Mouse (Mus musculus): Measurements from ENCODE around the gene Exph5. TPM values are rescaled to one million over a fixed set of nuclear protein-coding genes. Genes with fewer than 3 reads are reported as not detected.

Exph5 gene
- total RNA-seq, 2 experiments from 2014 or later, result 26.8 to 31.3 TPM

DNA sequence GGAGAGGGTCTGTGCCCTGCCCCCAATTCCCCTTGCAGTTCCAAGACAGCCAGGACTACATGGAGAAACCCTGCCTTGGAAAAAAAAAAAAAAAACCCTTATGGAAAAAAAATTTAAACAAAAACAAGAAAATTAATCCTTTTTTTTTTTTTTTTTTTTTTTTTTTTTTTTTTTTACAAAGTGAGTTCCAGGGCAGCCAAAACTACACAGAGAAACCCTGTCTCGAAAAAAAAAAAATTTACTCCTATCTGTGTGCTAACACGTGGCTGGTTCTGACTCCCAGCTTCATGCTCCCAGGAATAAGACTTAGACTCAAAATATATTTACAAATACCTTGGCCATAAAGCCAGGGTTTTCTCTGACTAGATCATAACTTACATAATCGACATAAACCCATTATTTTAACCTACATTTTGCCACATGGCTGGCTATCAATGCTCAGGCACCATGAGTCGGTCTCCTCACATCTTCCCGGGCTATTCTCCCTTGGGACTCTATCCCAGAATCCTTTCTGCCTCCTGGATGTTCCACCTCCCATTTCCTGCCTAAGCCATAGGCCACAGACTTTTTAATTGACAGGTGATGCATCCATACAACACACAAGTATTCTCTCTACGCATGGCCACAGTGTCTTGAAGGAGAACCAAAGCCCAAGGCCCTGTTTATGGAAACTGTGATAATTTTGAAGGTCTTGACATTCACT, 102.7 kb downstream of the Exph5 start:
- DNase-seq (ENCODE audit: low spot score in 2 of 2), result no peak

DNA sequence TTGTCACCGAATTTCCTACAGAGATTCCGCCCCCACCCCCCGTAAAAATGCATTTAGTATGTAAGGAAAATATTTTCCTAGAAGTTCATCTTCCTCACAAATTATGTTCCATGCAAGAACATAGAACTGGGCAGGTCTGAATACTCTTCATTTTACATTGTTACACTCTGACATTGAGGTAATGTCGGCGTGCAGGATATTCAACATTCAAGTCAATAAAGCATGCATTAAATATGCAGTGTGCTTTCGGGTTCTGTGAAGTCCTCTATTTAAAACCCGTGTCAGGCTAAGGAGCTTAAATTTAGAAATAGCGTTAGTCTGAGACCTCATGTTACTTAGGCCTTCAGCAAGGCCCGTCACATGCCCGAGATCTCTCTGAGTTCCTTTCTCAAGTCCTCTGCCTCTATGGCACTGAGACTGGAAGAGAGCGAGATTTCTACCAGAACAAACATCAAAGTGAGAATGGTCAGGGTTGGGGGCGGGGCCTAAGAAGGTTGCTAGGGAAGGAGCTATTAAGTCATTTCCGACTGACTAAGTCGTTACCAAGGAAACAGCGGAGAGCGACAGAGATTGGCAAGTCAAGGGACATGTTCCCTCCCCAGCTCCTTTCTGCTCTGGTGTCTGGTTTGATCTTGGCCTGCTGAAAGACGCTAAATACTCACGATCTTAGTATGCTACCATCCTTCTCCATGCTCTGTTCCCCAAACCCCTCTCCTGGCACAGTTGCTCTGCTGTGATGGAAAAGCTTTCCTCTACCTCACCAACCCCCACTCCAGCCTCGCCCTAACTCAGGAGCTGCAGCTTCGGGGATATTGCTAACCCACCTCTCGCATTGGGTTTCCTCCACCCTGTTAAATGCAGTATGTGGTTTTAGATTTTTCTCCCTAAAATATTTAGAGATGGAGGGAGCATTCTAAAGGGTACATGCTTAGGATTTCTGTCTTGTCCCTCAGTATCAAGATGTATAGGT, 103.6 kb downstream of the Exph5 start:
- peak; percentile 58 to 61 for DNase-seq (ENCODE audit: low spot score in 2 of 2)

DNA sequence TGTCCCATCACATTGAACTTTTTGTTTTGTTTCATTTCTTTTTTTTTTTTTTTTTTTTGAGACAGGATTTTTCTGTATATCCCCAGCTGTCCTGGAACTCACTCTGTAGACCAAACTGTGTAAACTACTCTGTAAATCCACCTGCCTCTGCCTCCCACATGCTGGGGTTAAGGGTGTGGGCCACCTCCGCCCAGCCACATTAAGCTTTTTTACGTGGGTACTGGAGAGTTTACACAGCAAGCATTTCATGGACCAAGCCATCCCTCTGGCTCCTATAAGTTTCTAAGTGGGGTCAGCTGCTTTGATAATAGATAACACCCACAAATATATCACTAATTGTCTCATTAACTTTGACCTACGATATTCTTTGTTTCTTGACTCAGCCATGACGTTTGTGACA, 107.1 kb downstream of the Exph5 start:
- DNase-seq (ENCODE audit: low spot score in 2 of 2), result no peak

DNA sequence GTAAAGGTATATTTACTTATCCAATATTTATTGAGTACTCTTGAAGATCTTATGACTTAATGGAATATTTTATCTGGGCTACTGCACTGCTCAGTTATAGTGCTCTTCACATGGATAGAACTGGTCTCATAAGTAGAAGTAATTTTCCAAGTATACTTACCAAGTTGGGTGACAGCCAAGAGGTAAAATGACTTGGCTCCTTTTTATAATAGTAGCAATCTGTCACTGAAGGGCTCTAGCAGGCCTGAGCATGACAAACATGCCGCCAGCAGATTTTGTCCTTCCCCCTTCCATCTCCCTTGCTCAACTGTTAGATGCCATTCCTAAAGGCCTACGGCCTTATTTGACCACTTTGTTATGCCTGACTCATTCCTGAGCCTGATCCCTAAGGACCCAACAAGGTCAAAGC, 107.5 kb downstream of the Exph5 start:
- DNase-seq (ENCODE audit: low spot score in 2 of 2), result no peak

DNA sequence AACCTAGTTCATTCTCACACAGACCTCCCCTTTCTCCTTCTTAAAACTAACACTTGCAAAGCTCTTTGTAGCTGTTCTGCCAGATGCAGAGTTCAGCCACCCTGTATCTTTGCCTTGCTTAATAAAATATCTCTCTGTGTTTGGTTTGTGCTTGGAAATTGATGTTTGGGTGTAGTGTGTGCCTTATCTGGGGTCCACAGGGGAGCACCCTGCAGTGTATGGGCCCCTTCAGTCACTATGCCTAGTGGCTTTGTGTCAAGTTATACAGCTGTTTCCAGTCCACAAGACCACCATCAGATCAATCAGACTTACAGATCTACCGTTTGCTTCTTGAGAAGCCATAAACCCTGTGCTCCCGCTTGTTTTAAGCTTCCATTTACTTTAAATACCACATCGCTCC, 108.0 kb downstream of the Exph5 start:
- no peak for DNase-seq (ENCODE audit: low spot score in 2 of 2)

DNA sequence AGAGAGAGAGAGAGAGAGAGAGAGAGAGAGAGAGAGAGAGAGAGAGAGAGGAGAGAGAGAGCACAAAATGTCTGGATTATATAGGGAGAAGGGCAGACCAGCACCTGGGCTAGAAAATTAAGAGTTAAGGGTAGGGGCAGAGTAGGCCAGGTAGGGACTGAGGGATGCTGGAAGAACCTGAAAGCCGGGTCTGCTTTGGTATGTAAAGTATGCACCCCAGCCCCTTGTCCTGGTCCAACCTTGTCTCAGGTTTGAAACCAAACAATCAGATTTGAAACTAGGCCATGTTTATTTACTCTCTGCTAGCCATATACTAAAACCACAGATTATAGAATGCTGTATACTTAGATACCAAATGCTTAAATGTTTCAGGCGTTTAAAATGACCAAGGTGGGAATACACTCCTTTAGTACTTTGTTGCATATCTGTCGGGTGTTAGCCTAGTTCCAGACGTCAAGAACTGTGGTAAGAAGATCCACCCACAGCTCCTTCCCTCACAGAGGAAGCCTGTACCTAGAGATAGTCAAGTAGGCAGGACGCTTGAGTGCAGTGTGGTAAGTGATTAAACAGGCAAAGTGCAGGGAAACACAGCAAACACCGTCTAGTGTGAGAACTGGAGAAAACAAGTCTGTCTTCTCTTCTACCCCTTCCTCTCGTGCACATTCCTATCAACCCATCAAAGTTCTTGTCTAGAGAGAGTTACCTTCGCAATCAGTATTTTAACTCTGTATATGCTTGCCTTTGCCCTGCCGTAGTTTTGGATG, 120.8 kb downstream of the Exph5 start:
- no peak for DNase-seq (ENCODE audit: low spot score in 2 of 2)

DNA sequence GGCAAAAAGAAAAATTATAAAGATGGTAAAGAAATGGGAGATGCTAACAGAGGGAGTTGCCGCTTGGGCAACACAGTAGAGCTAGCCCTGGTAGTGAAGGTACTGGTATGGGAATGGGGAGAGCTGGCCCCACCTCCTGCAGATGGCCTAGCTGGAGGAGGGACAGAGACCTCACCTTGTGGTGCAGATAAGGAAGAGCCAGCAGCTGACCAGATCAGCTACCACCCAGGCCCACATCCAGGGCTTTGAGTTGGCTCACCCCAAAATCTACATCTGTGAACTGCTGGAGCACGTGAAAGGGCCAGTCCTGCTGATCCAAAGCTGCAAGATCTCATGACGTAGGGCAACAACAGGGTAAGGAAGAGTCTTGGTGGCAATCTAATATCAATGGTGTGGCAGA, 125.3 kb downstream of the Exph5 start:
- no peak for DNase-seq (ENCODE audit: low spot score in 2 of 2)

Small RNA genes within 50 kb of the gene (microRNA-seq; reads per million reads assigned to microRNA genes)
- 0 reads per million in 2 experiments for gene Mir130c

Other genes with a start within 250 kb of the Exph5 start
- gene Ddx10, start 53.6 kb upstream of the Exph5 start, total RNA-seq (2021), result 10 to 100 TPM; 20.8 to 22.7 TPM
- gene Kdelc2, start 82.4 kb downstream of the Exph5 start, total RNA-seq (2021), result 1 to 10 TPM; 6.0 to 6.9 TPM
- 1 to 10 TPM in 1 of 2 experiments, under 1 TPM in 1; 0.35 to 1.4 TPM for gene 4930550C14Rik, start 100.7 kb downstream of the Exph5 start, total RNA-seq (2021)
- gene Atm, start 235.1 kb downstream of the Exph5 start, total RNA-seq (2021), result 10 to 100 TPM; 14.0 to 16.2 TPM
- 10 to 100 TPM; 18.9 to 22.0 TPM for gene Npat, start 235.4 kb downstream of the Exph5 start, total RNA-seq (2021)